Mouse (Mus musculus): ENCODE measurements around the gene Vmn2r73. TPM values are rescaled to one million over a fixed set of nuclear protein-coding genes. Genes with fewer than 3 reads are reported as not detected.
"Not testable (repeated sequence)": the region's sequence is repeated elsewhere in the genome, so short reads cannot be mapped to it uniquely, and the experiment has no call there.

Gene Vmn2r73
- total RNA-seq (2015; ENCODE audit: low replicate concordance) (not detected in 2 replicates), total RNA-seq (2017; ENCODE audit: low replicate concordance) (not detected in 2 replicates)

DNA sequence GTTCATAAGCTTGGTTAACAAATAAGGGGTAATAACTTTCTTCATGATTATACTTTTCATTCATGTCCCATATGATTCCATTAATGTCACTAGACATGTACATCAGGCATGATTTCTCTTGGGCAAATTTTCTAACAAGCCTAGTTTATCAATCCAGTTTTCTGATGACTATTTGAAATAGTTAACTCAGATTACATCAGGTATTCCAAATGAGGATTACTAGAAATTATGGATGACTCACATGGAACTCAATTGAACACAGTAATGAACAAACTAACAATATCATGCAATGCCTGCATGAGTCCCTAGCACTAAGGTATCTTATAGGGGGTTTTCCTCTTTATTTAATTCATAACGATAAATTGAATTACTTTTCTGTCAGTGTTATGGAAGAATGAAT, at the start of gene Vmn2r73:
Vmn2r73 (minus strand) TSS at position 101 of the 400 bp plus-strand sequence.
- no peak for ATAC-seq (replicated peaks; ENCODE audit: low FRiP score, poor library complexity, severe bottlenecking)

GRCm38 (mm10) chr7:85840090-85840948, 35.7 kb downstream of the Vmn2r73 start:
- ATAC-seq (replicated peaks; ENCODE audit: low FRiP score, poor library complexity, severe bottlenecking), result no peak

- not testable (repeated sequence) for ATAC-seq (replicated peaks; ENCODE audit: low FRiP score, poor library complexity, severe bottlenecking)
Measured at GRCm38 (mm10) chr7:85818092-85818491, 58.0 kb downstream of the Vmn2r73 start.

Other genes starting within 250 kb of the Vmn2r73 start
- not detected in 2 replicates for gene Vmn2r72, start 121.2 kb downstream of the Vmn2r73 start, total RNA-seq (2015; ENCODE audit: low replicate concordance)
- 0.09 TPM in 1 of 2 replicates, not detected in the other for gene Vmn2r72, start 121.2 kb downstream of the Vmn2r73 start, total RNA-seq (2017; ENCODE audit: low replicate concordance)
- not detected in 2 replicates for gene Vmn2r74, start 85.4 kb upstream of the Vmn2r73 start, total RNA-seq (2015; ENCODE audit: low replicate concordance)
- not detected in 2 replicates for gene Vmn2r74, start 85.4 kb upstream of the Vmn2r73 start, total RNA-seq (2017; ENCODE audit: low replicate concordance)